Mouse (Mus musculus): ENCODE measurements around the gene Kbtbd8. TPM values are rescaled to one million over a fixed set of nuclear protein-coding genes. Genes with fewer than 3 reads are reported as not detected.

Kbtbd8 gene
- polyA plus RNA-seq, 2 experiments: 1.8 to 2.9 TPM

DNA sequence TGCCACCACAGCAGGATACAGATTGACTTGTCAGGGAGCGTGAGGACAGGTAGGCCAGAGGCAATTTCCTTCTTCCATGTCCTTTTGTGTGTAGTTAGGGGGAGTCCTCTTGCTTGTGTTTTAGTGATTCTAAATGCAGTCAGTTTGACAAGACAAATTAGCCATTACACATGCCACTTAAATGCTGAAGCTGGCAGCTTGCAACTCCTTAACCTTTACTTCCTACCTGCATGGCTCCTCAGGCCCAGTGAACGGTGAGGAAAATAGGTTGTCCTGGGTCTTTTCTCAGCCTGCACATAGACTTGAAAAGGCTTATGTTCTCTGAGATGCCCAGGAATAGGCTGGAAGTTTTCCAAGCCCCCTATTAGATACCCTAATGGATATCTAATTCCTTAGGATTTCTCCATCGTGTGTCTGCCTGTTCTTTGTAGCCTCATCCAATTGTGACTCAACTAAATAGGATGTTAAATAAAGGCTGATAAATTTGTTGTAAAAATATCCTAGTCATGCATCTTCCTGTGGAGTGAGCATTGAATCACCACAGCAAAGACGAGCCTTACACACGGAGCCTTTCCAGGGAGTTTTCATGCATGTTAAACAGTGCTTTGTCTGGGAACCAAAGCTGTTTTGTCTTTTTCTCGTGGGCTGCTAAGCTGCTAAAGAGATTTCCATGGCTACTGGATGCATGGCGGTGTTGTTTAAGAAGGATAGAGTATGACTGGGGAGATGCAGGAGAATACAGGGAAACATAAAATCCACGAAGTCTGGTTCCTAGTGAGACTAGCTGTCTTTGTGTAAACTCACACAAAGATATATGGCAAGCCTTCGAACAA lies 57.5 kb downstream of the Kbtbd8 start:
- no peak overlapping the region for H3K4me3 ChIP-seq (replicated peaks; ENCODE audit: low read length)
- DNase-seq (ENCODE audit: low spot score) (no peak), ATAC-seq (ENCODE audit: low FRiP score, low read depth) (no peak)
- no peak overlapping the region for H3K9ac ChIP-seq (ENCODE audit: low read depth, low read length, severe bottlenecking)
- no peaks in the 10 kb centered on the region for H3K4me1 ChIP-seq (ENCODE audit: control insufficient read depth, insufficient read depth, low read length)
- no peak overlapping the region for H3K4me2 ChIP-seq (replicated peaks; ENCODE audit: low read depth, low read length, severe bottlenecking)
- no peak for TF ChIP-seq POLR2A (IDR thresholded peaks at IDR 0.05; ENCODE audit: borderline replicate concordance, extremely low read depth, insufficient read depth, insufficient read length)
- no peaks in the 10 kb centered on the region for H3K9me3 ChIP-seq (ENCODE audit: control insufficient read depth, low read length)
- WGBS: 80% methylated on average over 9 of the region's 9 CpGs
- no peaks in the 10 kb centered on the region for H3K27me3 ChIP-seq (ENCODE audit: control insufficient read depth, insufficient read depth, low read length)
- no peaks in the 10 kb centered on the region for H3K36me3 ChIP-seq (ENCODE audit: control insufficient read depth, insufficient read depth, low read length)
- no peak overlapping the region for H3K27ac ChIP-seq (replicated peaks; ENCODE audit: low read depth, low read length)

Other genes with a start within 250 kb of the Kbtbd8 start
- gene Gm10234, start 204.9 kb downstream of the Kbtbd8 start, polyA plus RNA-seq (2012; rRNA removed): not detected in 2 replicates
- gene Gm10234, start 204.9 kb downstream of the Kbtbd8 start, polyA plus RNA-seq (2014; fragmentation: Nextera tagmentation; extraction: Ambion mirVana): not detected in 2 replicates